Mouse (Mus musculus) right cerebral cortex, postnatal 14 days (tissue): Measurements from ENCODE around the gene Cbfa2t3.
"Not testable (repeated sequence)": the region's sequence is repeated elsewhere in the genome, so short reads cannot be mapped to it uniquely, and the experiment has no call there.

Experiments used
- DNase-seq: peaks from one replicate; pipeline ENCODE4 v3.0.0; 2022

The Cbfa2t3 gene

DNA sequence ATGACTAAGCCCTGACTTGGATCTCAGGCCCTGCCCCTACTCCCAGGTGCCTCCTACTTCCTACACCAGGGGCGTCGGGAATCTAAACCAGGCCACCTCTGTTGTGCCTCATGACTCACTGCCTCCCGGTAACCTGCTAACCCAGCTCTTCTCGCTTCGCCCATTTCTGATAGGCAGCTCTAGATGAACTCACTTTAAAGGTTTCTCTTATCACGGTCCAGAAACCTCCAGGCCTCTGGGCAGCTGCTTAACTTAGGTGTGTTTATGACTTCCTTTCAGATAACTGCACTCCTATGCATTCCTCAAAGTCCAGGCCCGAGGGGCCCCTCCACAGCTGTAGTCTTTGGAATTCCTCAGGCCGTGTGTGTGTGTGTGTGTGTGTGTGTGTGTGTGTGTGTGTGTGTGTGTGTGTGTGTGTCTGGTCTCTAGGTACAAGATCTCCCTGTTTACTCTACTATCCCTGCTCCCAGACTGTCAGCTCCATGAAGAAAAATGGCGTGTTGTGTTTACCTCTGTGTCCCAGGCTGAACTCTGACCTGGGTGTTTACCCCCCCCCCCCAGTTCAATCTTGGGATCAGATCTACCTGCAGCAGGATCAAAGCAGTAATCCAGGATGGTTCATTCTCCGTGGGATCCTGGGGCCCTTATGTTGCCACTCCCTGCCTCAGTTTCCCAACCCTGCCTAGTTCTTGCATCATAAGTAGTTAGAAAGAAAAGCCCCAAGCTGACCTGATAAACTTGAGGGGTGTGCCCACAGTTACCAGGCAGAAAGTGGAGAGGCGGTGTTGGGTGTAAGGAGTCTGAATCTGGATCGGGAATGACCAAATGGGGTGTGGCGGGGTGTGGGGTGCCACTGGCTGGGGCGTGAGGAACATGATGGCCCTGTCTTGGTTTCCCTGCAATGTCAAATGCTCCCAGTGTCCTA is 62.8 kb downstream of the Cbfa2t3 start:
- DNase-seq: no peak

DNA sequence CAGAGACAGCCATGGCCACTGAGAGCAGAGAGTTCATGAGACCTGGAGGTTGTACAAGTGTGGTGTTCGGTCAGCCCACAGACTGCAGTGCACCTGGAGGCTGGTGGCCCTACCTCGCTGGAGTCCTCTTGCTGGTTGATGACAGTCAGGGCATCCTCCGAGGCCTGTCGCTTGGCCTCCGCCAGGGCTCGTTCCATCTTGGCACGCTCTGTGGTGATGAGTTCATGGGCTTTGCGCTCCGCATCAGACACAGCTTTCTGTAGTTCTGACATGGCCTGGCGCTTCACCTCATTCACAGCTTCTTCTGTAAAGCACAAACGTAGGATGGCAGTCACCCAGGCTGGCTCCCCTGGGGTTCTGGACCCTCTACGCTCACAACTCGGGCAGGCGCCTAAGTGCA is 65.7 kb downstream of the Cbfa2t3 start:
- DNase-seq: no peak

GRCm38 (mm10) chr8:122632134-122632533 is 66.8 kb downstream of the Cbfa2t3 start:
- DNase-seq: not testable (repeated sequence)

- DNase-seq: no peak
Measured at GRCm38 (mm10) chr8:122630696-122631095, 68.2 kb downstream of the Cbfa2t3 start.

- no peak for DNase-seq
Measured at GRCm38 (mm10) chr8:122629388-122629787, 69.5 kb downstream of the Cbfa2t3 start.

DNA sequence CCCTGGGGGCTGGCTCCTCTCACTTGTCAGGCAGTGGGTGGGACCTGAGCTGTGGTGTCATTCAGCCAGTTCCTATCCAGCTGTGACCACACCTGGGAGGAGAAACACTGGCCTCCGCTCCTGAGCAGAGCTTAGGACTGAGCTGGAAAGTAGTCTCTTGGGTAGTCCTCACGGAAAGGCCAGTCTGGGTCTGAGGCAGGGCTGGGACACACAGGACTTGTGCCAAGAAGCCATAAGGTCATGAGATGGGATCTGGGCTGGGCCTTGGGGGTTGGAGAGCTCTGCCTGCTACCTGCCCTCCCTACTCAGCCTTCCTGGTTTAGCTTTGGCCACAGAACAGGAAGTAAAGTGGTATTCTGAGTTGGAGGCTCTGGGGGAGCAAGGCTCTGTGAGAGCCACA is 72.0 kb downstream of the Cbfa2t3 start:
- DNase-seq: no peak

DNA sequence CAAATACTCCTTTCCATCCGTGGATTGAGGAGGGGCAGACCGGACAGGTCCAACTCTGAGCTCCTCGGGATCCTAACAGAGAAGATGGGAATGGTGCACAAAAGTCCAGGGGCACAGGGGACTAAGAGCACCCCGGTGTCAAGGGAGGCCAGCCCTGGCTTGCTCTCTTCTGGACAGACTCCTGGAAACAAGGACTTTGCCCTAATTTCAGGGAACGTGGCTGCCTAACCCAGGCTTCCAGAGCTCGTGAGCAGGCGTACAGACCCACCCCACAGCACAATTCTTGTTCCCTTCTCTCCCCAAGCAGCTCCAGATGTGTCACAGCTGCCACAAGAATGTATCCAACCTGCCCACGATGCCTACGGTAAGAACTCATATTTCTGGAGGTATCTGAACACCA is 73.1 kb downstream of the Cbfa2t3 start:
- DNase-seq: no peak

DNA sequence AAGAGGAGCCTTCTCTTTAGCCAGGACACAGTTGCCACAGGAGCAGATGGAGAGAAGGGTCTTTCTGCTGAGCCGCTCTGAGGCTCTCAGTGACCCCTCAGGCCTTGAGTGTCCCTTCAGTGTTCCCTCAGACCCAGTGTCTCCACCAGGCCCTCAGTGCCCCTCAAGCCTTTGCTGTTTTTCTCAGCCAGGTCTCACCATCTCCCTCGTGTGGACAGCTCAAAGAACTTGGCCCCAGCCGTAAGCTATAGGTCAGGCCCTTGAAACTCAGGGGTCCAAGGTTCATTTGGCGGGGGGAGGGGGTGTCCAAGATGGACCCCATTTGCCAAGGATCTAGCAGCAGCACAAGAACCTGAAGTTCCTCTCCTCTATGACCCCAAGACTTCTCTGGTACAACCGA is 74.3 kb downstream of the Cbfa2t3 start:
- DNase-seq: no peak

DNA sequence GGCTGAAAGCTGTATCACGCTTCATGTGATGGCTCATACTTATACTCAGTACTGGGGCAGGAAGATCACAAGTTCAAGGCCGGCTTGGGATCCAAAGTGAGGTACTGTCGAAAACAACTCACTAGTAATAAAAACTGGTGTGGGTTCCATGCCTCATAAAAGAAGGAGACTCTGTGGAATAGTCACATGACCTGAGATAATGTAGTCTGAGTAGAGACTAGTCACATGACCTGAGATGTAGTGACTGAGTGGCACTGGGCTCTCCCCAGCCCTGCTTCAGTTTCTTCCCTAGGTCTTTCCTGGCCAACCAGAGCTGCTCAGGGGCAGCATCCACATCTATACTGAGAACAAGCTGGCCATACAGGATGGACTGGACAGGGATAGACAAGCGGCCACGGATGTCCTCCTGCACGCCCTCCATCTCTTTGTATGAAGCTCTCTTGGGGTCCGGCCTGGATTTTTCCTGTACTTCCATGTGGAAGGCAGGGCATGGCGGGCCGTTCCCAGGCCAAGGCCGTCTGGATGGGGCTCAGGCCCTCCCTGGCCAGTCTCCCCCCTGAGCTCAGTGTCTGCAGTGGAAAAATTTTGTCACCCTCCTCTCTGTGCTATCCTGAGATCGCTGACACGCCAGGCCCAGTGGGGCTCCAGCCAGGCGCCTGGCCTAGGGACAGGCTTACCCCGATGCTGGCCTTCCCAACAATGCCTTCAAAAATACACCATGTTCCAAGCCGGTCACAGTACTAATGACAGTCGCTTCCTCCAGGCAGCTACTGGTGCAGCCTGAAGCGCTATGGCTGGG is 74.9 kb downstream of the Cbfa2t3 start:
- DNase-seq: no peak

DNA sequence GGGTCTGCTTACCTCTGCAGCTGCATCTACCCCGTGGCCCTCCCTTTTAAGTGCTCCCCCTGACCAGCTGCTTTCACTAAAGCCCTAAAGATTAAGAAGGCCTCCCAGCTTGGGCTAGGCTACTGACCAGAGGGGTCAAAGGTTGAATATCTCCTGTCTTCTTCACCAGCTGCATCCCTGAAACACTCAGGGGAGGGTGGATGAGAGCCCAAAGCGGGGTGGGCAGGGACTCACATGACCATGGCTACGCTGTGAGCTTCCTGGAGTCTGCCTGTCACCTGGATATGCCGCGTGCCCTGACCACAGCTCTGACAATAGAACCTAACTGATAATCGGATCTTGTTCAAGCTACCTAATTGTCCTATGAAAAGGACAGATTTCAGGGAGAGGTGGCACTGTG is 76.2 kb downstream of the Cbfa2t3 start, which contains the start of gene Pabpn1l:
Pabpn1l (minus strand) TSS at position 13 of the 400 bp plus-strand sequence.
- DNase-seq: no peak

GRCm38 (mm10) chr8:122620446-122620845 is 78.5 kb downstream of the Cbfa2t3 start:
- no peak for DNase-seq

DNA sequence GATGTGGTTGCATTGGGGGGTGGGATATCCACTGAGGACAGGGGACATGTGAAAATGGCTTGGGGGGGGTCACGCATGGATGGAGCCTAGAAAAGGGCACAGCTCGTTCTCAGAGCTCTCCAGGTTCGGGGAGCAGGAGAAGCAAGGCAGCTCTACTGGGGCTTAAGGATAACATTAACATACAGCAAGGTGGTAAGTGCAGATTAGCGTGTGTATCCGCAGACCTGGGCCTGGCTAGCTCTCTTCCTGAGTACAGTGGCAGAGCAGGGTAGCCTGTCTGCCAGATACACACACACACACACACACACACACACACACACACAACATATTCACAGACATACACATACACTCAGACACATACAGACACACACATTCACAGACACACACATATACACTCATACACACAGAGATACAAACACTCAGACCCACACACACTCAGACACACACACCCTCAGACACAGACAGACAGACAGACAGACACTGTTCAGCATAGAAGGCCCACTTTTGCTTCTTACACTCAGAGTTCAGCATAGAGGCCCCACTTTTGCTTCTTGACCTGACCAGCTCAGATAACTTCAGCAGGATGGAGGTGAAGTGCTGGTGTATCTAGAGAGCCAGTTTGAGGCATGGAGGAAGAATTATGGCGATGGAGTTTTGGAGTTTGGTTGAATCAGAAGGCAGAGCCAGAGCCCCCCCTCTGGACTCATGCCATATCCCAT is 80.1 kb downstream of the Cbfa2t3 start:
- no peak for DNase-seq

DNA sequence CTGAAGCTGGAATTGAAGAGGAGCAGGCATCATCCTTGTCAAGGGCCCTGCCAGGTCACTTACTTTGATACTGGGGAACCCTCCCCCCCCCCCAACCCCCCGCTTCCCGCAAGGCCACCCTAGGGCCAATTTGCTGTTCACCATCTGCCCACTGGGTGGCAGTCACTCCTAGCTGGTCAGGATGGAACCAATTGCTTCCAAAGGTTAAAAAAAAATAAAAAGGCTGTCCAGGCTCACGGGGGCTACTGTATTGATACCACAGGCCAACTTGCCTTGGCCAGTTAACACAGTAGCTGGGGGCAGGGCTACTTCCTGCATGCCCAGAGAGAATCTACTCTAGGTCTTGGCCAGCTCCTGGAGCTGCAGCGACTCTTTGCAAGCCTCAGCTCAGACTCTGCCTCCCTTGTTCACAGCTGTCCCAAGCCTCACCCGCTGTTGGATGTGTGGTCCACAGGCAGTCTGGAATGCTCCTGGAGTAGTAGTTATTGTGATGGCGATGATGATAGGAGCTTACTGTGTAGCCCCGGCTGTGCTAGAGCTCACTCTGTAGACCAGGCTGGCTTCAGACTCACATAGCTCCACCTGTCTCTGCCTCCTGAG is 80.9 kb downstream of the Cbfa2t3 start:
- peak; percentile 76 for DNase-seq

DNA sequence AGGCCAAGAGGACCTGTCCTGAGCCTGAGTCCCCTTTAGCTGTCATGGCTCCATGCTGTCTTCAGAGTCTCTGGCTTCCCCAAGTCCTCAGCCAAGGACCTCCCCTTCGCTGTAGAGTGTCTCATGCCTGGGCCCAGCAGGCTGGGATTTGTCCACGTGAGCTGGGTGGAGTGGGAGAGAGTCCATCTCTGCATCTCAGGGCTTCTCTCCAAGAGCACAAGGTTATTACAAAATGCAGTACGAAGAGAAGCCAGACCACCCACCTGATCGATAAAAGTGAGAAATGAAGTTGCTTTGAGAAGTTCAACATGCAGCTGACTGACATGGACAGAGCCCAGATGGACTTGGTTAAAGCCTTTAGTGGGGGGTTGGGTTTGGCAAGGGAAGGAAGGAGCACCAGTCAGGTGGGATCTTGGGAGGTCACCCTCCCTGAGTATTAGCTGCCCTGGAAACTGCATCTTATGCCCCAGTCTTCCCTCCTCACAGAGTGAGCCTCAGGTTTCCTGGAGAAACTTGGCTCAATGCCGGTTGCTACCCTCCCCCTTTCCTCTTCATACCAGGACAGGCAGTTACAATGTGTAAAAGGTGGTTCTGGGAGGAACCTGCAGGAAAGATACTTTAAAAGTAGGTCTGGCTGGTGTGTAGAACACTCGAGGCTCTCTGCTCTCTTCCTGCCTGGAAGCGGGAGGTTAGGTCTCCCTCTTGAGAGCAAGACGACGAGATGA is 82.6 kb downstream of the Cbfa2t3 start:
- no peak for DNase-seq

- peak; percentile 93 for DNase-seq
Measured at GRCm38 (mm10) chr8:122611295-122612133, 87.4 kb downstream of the Cbfa2t3 start, which contains the start of the genes Galns and Trappc2l. Gene Galns (minus strand): TSS chr8:122611463. Gene Trappc2l (plus strand): TSS chr8:122611640.

DNA sequence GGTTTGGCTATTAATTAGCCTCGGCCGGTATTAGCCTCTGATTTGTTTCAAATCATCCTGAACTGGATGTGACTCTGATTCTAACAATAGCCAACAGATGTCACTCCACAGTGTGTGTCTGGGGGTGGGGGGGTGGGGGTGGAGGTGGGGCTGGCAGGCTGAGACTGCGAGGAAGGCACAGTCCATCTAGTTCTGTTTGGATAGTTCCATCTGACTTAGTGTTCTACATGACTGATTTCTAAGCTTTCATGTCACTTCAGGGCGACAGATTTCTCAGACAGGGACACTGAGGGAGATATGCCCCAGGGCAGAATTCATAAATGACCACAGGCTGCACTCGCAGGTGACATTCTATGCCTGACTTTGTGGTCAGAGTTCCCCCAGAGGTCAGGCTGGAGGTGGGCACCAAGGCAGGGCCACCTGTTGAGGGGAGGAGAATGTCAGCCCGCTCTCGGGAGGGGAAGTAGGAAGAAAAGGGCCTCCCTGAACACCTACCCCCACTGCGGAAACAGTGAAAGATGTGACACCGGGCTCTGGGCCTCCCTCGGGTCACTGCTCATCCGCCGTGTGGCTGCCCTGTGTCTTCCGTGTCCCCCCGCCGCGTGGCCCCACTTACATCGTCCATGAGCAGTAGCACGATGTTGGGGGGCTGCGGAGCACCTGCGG is 88.2 kb downstream of the Cbfa2t3 start:
- no peak for DNase-seq

GRCm38 (mm10) chr8:122610209-122610608 is 88.7 kb downstream of the Cbfa2t3 start:
- DNase-seq: no peak

DNA sequence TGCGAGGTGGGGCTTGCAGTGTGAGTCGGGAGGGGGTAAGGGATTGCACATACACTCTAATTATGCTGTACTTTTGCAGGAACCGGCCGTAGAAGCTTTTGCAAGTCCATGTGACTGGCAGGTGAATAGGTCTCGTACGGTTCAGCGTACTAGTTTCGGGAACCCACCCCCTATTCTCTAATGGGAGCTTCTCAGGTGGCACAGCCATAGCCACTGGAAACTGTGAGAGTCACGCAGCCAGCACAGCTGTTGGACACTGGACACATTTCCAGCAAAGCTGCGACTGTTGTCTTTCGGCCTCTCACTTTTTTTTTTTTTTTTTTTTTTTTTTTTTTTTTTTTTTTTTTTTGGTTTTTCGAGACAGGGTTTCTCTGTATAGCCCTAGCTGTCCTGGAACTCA is 92.1 kb downstream of the Cbfa2t3 start:
- DNase-seq: no peak

- no peak for DNase-seq
Measured at GRCm38 (mm10) chr8:122605367-122605766, 93.5 kb downstream of the Cbfa2t3 start.

DNA sequence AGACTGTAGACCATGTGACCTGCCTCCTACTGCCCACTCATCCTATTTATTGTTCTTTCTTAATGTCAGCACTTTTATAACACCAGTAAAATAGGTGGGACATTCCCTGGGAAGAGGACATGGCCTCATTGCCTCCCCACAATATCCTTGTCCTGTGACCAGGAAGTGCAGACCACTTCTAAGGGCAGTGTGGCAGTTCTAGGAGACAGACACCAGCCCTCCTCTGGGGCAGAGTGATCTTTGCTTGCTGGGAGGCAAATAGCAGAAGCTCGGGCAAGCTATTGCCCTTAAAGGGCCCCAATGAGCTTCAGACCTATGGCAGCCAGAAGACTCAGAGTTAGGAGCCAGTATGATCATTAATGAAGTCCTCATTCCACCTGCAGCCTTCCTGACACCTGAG is 94.3 kb downstream of the Cbfa2t3 start:
- no peak for DNase-seq
